Mouse (Mus musculus) ES-CJ7 (cell line): Measurements from ENCODE around the gene Fam163b.

ENCODE experiments used
- DNase-seq: peaks from one replicate; pipeline ENCODE4 v3.0.0; 2011; ENCODE audit warnings: low read depth, low spot score

The Fam163b gene

DNA sequence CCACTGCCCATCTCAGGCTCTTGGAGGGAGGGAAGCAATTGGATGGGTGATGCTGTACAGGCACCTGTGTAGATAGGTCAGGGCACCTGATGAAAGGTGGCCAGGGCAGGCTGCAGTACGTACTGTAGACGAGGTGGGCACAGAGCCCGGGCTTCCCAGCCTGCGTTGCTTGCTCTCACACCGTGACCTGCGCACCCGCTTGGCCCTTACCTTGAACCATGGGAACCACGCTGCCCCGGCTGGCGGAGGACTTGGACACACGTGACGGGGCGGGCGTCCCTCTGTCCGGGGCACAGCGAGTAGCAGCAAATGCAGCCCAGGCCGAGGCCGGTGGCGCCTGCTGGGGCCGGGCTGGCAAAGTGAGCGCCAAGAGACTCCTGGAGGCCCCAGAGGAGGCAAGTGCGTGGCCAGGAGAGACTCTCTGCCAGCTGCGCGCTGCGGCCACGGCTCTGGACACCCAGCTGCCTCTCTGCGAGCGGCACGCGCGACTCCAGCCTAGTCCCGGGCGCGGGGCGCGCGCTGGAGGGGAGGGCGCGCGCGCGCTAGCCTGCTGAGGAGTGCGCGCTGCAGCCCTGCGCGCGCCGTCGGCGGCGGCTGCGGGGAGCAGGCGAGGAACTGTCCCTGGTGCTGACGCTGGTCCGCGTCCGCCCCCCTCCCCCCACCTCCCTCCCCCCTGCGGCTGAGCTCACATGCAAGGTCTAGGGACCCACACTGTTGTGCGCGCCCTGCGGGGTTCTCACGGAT, at the start of gene Fam163b:
Gene Fam163b, minus strand, starts transcription at position 542 of the 744 bp plus-strand sequence.
- peak; percentile 64 for DNase-seq

DNA sequence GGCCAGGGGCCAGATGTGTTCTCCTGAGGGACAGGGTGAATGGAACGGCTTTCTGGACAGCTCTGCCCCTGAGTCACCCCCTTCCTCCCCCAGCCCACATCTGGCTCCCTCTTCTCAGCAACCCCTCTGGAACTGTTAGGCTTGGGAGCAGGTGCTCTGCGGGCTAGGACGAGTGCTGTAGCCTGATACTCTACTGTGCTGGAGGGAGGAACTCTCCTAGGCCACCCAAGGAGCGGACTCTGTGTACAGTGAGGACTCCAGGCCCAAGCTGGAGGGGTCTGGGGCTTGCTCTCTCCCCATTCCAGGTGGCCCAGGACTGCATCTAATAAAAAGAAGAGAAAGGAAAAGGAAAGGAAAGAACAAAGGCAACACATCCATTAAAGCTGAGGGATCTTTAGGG, 47.7 kb upstream of the Fam163b start:
- DNase-seq: no peak

GRCm38 (mm10) chr2:27187531-27187930, 45.2 kb upstream of the Fam163b start:
- DNase-seq: no peak

DNA sequence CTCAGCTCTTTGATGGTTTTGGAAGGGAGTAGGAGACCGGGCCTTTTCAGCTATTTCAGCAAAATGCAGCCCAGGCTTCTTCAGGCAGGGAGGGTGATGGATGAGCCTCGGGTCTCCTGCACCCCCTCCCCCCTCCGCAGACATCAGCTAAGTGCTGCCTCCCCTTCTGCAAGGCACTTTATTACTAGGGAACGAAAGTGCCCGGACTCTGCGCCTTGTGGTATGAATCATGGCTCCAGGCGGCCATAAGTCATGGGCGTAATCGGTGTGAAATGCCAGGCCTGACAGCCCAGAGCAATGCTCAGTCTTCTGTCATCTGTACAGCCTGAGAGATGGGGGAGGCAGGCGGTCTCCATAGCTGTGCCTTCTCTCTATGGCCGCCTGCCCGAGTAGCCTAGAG, 41.4 kb upstream of the Fam163b start:
- DNase-seq: no peak

- DNase-seq: no peak
Measured at GRCm38 (mm10) chr2:27181907-27182306, 39.6 kb upstream of the Fam163b start.

- no peak for DNase-seq
Measured at GRCm38 (mm10) chr2:27179101-27179500, 36.8 kb upstream of the Fam163b start.

DNA sequence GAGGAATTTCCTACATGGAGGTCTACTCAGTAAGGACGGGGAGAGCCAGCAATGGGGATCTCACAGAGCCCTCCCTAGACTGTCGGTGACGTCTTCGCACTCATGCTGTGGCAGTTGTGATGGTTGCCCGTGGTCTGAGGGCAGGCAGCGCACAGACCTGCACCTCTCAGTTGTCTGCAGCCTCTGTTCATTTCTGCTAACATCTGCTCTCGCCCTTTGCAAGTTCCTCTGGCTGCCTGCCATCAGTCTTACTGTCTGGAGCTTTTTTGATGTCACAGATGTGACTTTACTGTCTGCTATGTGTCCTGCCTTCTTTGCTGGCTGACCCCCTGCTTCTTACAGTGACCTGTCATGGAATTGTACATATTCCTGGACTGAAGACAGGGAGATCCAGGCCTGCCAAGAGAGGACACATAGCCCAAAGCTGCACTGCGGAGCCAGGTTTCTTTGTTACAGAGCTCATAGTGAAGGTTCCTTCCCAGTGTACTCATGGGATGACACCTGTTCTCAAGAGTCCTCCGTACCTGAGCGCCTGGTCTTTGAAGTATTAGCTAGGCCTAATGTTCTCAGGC, 33.5 kb upstream of the Fam163b start:
- no peak for DNase-seq

DNA sequence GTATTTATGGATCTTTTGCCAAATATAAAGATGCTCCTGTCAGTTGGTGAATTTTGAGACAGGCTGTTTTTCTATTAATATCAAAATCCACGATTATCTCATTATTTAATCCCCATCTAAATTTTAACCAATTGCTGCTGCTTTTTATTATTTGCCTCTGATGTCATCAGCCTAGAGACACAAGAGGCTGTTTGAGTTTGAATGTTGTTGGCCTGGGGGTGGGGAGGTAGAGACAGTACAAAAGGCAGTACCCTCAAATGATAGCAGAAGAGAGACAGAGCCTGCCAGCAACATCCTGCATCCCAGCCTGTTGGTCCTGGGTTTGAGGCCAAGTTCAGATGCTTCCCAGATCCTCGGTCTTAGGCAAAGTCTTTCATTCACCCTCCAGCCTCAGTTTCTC, 32.0 kb upstream of the Fam163b start:
- no peak for DNase-seq

- no peak for DNase-seq
Measured at GRCm38 (mm10) chr2:27166999-27167398, 24.7 kb upstream of the Fam163b start.

- no peak for DNase-seq
Measured at GRCm38 (mm10) chr2:27166074-27166473, 23.8 kb upstream of the Fam163b start.

- DNase-seq: no peak
Measured at GRCm38 (mm10) chr2:27164796-27165590, 22.7 kb upstream of the Fam163b start, which contains the start of gene Dbh. Dbh (plus strand) TSS chr2:27165233.

DNA sequence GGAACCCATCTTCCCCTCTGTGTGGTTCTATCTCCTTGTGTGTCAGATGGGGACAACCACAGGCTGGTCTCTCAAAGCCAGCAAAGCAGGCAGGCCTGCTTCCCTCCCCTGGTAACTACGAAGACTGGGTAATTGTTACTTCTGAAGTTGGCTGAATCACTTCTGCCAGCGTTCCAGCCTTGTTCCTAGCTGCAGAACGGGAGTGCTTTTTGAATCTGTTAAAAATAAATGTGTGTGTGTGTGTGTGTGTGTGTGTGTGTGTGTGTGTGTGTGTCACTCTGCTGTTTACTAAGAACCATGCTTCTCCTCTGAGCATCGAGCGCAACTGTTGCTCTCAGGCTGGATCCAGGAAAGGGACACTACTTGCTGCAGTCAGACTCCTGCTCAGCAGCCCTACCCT, 21.6 kb upstream of the Fam163b start:
- DNase-seq: no peak

DNA sequence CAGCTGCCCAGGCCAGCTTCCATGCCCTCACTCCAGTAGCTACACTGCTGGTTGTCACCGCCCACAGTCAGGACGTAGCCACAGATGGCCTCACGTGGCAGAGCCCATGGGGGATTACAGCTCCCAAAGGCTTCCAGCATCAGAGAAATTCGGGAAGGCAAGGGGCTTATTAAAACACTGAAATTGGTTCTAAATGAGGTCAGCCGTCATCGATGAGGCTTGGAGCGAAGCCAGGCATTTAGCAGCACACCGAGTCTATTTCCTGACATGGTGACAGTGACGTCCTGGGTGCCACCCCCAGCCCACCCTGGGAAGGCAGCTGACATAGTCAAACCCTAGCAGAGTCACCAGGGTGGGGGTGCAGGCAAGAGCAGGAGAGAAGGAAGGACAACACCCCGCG, 20.4 kb upstream of the Fam163b start:
- no peak for DNase-seq

GRCm38 (mm10) chr2:27161526-27161925, 19.2 kb upstream of the Fam163b start:
- DNase-seq: no peak

- DNase-seq: no peak
Measured at GRCm38 (mm10) chr2:27156596-27156995, 14.3 kb upstream of the Fam163b start.

GRCm38 (mm10) chr2:27154466-27155185, 12.3 kb upstream of the Fam163b start:
- DNase-seq: no peak

- no peak for DNase-seq
Measured at GRCm38 (mm10) chr2:27149457-27149856, 7.2 kb upstream of the Fam163b start.

DNA sequence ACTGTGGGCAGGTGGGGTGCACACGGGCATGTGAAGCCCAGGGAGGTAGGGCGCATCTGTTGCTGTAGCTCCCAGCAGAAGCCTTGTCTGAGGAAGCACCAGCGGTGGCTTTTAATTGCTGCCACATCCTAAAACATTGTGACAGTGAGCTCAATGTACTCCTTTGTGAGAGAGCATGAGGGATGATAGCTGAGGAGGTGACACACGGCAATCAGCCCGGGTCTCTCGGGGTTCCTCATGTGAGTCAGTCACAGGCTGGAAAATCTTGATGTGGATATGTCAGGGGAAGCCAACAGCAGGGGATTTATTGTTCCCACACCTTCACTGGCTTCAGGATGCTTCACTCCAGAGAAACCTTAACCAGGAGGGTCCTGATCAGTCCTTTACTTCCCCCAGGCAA, 4.5 kb upstream of the Fam163b start:
- no peak for DNase-seq

GRCm38 (mm10) chr2:27144957-27145356, 2.7 kb upstream of the Fam163b start:
- DNase-seq: no peak

DNA sequence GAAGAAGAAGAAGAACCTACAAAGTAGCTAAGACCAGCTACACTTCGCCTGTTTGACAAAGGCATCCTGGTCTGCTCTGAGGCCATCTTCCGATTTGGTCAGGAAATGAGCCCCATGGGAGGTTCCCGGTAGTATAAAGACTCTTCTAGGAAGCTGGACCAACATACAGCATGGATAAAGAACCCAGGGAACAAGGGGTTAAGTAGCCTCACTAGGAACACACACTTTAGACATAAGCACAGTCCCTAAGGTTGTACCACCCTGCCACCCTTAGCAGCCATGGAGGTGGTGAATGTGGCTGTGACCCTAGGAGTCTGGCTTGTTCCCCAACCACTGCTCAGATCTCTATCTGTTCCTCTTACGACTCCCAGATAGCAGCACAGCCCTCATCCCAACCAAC, 3.9 kb downstream of the Fam163b start:
- DNase-seq: no peak

DNA sequence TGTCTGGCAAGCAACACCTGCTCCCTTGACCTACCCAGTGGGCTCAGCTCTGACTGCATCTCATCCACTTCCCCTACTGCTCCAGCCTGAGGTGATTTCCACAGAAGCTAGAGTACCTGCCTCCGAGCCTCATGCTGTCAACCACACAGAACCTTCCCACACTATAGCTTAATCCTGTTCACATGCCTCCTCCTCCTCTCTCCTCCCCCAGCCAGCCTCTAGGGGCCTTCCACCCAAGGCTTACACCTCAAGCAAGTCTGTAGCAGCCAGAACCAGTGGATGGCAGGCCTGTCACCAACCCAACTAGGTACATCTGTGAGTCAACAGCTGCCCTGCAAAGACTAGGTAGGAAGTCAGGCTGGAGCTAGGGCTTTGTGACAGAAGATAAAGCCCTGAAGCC, 5.5 kb downstream of the Fam163b start:
- no peak for DNase-seq

DNA sequence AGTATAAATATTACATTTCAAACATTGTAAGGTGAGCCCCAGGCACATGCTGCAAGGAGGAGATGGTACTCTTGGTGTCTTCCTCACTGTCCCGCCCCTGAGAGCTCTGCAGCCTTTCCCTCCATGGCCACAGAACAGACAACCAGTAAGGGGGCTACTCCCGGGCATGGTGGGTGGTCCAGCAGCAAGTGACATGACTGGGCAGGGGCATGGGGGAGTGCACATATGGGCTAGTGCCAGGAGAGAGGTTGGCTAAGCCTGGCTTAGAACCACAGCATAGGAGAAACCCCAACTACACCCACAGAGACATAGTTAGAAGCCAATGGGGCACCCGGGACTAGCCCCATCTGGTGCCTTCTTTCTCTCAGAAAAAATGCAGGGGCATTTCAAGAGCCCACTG, 6.0 kb downstream of the Fam163b start:
- DNase-seq: no peak
